Mouse (Mus musculus): ENCODE results near the gene Ptdss2.

Ptdss2 gene

DNA sequence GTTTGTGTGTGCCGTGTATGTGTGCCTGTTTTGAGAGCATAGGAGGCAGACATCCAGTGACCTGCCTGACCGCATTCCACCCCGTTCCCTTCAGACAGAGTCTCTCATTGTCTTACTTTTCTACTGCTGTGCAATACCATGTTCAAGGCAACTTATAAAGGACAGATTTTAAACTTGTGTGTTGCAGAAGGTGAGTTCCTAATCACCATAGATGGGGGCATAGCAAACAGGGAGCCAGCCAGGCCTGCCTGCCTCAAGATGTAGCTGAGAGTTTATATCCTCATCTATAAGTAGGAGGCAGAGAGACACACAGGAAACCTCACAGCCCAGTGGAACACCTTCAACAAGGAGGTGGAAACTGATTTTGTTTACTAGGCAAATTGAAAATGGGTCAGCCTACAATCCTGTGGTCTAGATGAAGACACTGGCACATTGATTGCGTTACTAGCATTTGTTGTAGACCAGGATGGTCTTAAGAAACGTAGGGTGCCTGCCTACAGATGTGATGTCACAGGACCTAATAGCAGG is 51.2 kb downstream of the Ptdss2 start:
- DNase-seq (ENCODE audit: low read depth, low spot score): no peak

DNA sequence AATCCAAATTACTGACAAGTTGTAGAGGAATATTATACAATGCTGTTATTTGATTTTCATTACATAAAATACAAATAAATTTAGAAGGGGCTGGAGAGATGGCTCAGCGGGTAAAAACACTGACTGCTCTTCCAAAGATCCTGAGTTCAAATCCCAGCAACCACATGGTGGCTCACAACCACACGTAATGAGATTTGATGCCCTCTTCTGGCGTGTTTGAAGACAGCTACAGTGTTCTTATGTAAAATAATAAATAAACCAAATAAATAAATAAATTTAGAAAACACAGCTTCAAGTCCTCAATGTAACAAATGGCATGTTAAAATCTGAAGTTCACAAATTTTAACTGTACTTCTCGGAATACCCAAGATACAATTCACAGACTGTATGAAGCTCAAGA is 52.9 kb downstream of the Ptdss2 start:
- no peak for DNase-seq (ENCODE audit: low read depth, low spot score)

DNA sequence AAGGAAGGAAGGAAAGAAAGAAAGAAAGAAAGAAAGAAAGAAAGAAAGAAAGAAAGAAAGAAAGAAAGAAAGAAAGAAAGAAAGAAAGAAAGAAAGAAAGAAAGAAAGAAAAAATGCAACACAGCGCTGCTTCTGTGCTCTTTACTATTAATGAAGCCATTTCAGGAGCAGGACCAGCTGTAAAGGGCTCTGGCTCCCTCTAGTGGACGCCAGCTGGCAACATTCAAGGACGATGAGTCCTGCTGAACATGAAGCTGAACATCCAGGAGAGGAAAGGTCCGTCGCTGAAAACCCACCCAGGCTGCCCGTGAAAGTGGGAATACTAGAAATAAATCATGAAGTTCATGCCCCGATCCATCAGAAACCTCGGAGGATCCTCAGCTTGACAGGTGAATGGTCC is 54.0 kb downstream of the Ptdss2 start:
- DNase-seq (ENCODE audit: low read depth, low spot score): peak; percentile 69

DNA sequence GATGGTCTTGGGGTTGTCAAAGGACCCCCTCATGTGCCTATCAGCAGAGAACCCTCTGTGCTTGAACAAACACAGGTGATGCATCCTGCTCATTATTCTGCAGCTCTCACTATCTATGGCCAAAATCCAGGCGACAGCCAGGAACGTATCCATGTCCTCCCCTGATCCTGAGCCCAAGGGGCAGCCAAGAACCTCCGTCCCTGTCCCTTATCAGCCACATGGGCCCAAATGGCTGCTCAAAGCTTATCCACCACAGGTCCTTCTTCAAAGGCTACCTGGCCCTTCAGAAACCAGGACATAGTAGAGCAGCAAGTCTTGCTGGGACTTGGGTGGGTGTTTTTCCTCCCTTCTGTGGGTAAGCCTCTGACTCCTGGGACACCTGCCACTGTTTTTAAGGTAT is 66.0 kb downstream of the Ptdss2 start:
- no peak for DNase-seq (ENCODE audit: low read depth, low spot score)

DNA sequence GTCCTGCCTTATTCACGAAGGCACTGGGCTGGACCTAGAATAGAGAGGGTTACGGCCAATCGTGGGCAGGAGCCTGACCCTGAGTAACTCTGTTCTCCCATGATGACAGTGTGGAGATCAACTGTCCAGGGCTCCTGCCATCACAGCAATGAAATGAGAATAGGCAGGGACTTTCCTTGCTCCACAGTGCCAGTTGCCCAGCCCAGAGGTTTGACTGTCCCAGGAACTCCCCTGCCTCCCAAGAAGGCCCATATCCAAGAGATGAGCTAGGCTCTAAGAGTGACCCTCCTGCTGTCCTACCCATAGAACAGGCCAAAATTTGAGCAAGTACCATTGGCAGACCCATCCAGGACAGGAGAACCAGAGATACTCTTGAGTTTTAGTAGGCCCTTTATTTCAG is 66.6 kb downstream of the Ptdss2 start:
- DNase-seq (ENCODE audit: low read depth, low spot score): no peak

DNA sequence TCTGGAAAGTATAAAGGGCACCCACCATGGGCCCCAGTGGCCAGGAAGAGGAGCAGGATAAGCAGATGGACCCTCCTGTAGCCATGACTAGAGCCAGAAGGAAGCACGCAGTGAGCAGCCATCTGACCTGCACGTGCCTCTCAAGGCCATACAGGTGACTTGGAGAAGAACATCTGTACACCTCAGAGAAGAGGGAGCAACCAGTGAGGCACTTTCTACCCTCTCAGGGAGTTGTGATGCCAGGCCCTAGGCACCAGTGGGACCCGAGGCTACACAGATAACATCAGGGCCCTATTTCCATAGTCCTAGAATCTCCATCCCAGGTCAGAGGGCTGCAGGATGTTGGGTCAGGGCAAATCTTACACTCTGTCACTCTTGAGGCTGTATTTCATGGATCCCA is 68.0 kb downstream of the Ptdss2 start:
- DNase-seq (ENCODE audit: low read depth, low spot score): no peak

DNA sequence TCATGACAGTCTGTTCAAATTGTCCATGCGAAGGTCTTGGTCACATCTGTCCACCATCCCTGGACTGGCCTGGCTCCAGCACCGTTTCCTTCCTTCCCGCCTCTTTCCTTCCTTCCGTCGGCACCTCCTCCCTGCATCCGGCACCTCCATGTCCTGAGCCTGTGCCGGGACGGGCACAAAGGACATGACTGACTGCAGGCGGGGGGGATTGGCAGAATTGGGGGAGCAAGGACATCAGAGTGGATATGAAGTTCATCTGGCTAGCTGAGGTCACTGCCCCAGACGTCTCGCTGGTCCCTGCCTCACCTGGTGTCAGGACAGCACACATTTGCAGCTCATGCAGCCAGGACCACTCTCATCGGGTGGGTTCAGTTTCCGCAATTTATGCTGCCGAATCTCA is 68.9 kb downstream of the Ptdss2 start:
- DNase-seq (ENCODE audit: low read depth, low spot score): no peak

DNA sequence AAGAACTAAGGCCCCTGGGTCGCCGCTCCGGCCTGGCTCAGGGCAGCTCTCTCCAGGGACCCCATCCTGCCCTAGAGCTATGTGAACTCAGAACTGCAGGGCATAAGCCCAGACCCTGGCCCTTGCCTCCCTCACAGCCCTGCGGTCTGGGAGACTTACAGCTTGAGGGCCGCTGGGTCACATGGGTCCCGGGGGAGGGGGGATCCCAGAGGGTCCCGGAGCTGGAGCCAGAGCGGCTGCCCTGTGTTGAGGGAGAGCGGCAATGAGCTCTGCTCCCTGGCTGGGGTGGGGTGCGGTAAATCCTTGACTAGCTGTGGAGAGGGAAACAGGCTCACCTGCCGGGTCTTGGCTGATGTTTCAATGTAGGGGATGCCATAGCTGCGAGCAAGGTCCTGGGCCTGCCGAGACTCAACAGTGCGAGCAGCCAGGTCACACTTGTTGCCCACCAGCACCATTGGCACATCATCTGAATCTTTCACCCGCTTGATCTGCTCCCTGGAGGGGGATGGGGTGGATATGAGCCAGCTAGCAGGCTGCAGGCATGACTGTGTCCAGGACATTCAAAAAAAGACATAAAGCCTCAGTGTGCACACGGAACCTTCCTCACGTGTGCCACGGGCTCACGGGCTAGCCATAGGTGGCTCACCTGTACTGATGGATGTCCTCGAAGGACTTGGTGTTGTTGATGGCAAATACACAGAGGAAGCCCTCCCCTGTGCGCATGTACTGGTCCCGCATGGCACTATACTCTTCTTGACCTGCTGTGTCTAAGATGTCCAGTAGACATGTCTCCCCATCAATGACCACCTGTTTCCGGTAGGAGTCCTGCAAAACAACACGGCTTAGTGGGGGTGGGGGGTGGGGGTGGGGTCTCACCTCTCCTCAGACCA is 69.9 kb downstream of the Ptdss2 start:
- DNase-seq (ENCODE audit: low read depth, low spot score): no peak

DNA sequence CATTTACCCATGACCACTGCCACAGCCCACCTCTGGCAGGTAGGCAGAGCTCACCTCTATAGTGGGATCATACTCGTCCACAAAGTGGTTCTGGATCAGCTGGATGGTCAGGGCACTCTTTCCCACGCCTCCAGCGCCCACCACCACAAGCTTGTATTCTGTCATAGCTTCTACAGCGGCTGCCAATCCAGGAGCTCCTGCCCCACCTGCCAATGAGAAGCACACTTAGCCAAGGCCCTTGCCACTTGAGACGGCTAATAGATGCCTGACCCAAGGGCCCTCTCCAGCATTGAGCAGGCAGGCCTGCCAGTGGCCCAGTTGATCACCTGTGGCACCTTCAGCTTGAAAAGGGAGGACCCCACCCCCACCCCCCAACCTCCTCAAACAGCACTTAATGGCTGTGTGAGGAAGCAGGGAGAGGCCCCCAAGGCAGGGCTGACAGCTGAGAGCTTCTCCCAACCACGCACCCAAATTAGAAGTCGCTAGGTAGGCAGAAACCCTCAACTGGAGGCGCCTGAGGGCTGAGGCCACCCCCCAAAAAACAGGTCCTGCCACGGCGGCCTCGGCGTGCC is 70.7 kb downstream of the Ptdss2 start:
- DNase-seq (ENCODE audit: low read depth, low spot score): no peak

DNA sequence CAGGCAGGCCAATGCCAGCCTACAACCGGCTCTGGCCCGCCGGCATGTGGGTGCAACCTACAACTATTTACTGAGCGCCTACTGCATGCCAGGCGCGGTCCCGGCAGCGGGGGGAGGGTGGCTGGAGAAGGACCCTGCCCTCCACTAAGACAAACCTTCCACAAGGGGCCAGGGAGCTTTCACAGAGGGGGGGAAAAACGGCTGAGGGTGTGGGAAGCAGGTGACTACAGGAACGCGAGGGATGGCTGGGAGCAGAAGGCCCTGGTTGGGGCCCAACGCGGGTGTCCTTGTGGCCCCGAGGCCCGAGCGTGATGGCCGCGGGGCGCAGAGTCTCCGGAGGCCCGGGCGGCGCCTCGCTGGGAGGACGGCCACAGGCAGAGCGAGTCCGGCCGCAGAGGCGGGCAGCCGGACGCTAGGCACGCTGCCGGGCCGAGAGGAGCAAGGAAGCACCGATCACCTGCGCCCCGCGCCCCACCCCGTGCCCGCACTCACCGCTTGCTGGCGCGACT is 71.2 kb downstream of the Ptdss2 start:
- DNase-seq (ENCODE audit: low read depth, low spot score): no peak

DNA sequence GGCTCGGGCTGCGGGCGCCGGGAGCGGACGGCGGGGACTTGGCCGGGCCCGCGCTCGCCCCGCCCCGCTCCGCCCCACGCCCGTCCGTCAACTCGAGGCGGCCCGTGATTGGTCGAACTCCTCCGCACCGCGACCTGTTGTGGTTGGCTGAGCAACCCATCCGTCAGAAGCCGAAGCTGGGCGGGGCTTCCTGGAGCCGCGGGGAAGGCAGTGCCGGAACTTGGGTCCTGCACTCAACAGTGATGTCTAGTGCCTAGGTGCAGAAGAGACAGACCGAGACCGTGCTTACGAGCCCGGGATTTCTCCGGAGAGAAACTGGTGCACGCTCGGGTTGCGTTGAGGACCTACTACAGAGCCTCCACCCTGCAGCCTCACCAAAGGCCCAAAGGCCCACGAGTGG is 71.8 kb downstream of the Ptdss2 start, which contains the start of the genes Hras and Lrrc56:
TSS of gene Hras (minus strand) at position 58 of the 400 bp plus-strand sequence.
TSS of gene Lrrc56 (plus strand) at position 210 of the 400 bp plus-strand sequence.
- peak; percentile 92 for DNase-seq (ENCODE audit: low read depth, low spot score)

DNA sequence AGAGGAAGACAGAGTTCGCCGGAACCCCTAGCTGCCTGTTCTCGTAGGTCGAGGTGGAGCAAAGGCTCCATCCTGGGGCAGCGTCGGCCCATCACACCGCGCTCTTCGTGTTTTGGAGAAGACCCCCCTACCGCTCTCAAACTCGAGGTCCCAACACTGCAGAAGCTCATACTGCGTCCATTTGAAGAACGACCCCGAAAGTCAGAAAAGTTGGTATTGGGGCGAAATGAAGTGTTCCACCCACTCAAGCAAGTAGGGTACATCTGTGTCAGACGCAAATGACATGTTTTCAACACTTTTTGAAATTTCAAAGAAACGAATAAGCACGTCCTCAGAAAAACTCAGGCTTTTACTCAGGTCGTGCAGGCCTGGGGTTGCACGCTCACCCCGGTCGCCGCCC is 72.2 kb downstream of the Ptdss2 start:
- peak; percentile 13 for DNase-seq (ENCODE audit: low read depth, low spot score)

DNA sequence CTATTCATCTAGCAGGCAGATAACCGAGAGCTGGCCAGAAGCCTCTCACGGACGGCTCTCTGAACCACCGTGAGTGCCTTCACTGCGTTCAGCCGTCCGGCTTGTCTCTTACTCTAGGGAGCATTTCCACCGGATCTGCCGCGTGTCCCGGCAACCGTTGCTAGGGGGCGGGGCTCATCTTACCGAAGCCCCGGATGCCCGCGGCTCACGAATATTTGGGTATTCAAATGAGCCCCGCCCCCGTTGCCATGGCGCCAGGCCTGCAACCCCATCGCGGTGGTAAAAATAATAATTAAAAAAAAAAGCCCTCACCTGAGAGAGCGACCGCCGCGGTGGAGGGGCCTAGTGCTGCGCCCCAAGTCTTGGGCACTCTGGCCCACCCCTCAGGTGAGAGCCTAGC is 72.6 kb downstream of the Ptdss2 start:
- DNase-seq (ENCODE audit: low read depth, low spot score): peak; percentile 44

DNA sequence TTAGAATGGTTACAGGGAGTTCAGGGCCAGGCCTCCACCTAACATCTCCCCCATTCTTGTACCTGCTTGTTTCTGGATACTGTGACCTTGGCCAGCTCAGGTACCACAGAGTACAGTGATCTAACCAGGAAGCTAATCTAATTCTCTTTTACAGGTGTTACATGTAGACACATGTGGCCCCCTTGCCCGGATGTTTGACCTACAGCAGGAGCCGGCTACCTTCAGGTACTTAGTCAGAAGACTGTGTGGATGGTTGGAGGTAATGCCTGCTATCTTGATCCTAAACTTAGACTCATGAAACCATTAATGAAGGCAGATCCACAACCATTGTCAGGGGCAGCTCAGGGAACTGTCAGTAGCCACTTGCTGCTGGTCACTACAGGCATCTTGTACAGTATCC is 73.6 kb downstream of the Ptdss2 start:
- no peak for DNase-seq (ENCODE audit: low read depth, low spot score)

DNA sequence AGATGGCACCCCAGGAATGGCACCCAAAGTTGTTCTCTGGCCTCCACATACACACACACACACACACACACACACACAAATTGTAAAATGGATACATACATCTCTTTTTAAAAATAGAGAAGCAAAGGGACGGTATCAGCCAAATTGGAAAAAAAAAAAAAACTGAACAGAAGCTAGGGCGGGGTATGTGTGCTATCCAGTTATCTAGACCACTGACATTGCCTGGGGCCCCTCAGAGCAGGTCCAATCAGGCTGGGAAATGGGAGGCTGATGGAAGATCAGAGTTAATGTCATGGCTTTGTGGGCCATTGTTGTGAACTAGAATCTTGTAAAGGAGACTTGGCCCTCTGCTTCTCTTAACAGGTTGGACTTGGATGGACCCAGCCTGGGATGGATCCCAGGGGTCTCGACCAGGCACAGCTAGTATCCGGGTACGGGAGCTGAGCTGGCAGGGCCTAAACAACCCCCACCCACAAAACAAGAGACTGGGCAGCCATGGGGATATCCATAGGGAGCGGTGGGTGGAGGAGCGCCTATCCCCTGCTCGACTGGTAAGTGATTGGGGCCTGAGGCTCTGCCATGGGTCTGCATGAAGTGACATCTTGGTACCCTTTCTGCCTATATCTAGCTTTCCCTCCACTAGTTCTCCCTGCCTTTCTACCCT is 74.6 kb downstream of the Ptdss2 start:
- no peak for DNase-seq (ENCODE audit: low read depth, low spot score)

DNA sequence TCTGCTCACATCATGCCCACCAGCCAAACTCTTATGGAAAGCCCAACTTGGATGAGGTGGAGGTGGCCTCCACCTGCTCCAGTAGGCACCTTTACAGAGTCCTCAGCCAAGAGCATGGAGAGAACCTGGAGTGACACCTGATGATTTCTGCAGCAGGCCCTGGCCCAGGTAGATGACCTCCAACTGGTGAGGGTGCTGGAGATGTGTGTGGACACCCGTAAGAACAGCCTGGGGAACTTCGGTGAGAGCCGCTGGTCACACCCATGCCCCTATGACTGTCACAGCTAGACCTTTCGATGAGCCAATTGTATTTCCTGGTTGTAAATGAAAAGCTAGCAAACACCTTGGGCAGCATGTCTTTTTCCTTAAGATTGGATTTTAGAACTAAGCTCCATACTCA is 75.9 kb downstream of the Ptdss2 start:
- DNase-seq (ENCODE audit: low read depth, low spot score): no peak

DNA sequence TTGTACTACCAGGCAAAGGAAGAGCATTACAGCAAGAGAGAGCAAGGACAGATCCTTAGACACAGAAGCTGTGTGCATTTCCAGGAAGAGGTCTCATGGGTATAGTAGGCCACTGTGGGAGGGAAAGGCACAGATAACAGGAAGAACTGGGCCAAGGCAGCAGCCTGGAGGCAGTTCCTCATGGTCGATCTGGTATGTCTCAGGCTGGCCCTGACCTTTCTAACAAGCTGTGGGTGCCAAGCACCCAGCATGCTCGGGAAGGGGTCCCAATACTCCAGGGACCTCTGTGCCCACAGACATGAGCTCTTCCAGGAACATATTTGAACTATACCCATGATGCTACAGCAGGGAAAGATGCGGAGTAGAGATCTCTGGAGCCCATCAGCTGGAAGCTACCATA is 82.4 kb downstream of the Ptdss2 start:
- DNase-seq (ENCODE audit: low read depth, low spot score): no peak

DNA sequence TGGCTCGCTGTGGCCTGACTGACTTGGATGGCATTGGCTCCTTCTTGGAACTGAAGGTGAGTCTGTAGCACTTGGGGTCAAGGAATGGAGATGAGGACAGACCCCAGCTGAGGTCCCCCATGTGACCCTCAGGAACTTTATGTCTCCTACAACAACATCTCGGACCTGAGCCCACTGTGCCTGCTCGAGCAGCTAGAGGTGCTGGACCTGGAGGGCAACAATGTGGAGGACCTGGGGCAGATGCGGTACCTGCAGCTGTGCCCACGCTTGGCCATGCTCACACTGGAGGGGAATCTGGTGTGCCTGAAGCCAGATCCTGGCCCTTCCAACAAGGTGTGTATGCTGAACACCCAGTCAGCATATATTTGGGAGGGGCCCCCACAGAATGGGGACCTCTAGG is 83.3 kb downstream of the Ptdss2 start:
- DNase-seq (ENCODE audit: low read depth, low spot score): no peak

DNA sequence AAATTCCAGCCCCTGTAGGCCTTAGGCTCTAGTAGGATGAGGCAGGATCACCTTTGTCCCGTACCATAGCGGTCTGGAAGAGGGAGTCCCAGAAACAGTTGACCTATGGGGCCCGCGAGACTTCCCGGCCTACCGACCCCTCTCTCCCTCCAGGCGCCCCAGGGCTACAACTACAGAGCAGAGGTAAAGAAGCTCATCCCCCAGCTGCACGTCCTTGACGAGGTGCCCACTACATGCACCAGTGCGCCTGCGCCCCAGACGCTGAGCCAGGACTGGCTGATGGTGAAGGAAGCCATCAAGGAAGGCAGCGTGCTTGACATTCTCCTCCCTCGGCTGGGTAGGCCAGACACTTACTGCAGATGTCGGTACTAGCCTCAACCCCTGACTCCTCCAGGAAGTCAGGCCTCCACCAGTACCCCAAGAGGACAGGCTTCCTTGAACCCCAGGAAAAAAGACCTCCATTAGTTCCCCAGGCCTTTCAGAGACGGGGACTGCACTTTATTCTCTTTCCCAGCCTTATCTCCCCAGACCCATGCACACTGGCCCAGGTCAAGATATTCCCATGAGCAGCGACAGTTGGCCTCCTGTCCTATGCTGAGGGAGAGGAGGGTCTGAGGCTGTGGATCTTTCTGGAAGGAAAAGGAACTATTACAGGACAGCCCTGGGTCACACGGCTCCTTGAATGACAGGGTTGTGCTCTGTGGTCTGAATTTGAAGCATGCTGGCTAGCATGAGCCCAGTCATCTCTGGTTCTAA is 84.2 kb downstream of the Ptdss2 start:
- no peak for DNase-seq (ENCODE audit: low read depth, low spot score)

Data from telencephalon, adult 2 months (tissue).